Mouse (Mus musculus) thymus, adult 18-20 months (tissue): ENCODE measurements around the gene 4932438H23Rik.

Experiments
- DNase-seq, 2 experiments: peaks; one replicate each; pipeline ENCODE4 v3.0.0; 2022; ENCODE audit warnings: mixed read lengths in 2 of 2

4932438H23Rik gene

DNA sequence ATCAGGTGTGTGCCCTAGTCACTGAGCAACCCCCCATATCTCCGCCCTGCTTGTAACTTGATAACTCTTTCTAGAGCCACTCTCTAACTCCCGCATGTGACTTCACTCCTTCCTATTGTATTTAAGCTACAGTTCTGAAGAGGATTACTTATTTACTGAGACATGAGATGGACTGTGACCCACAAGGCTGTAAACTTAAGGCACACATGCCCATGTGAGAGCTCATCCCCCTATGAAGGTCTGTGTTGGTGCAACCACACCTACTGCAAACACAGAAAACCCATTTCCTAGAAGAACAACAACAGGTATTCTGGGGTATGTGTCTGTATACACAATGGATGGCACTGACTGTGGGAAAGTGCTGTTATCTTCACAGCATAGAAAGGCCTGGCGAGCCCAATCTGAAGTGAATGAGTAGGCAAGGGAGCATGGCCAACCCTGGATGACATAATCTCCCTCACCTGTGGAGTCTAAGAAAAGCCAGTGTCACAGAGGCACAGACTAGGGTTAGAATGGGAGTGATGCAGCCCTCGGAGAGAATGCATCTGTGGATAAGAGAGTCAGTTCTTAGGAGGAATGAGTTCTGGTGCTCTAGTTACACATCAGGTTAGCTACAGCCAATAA lies 89.9 kb downstream of the 4932438H23Rik start:
- no peak for DNase-seq
